Mouse (Mus musculus) ovary, postnatal 14 days (tissue): ENCODE results near the gene Dtnb.

Source experiments
- DNase-seq: peaks from one replicate; pipeline ENCODE4 v3.0.0; 2022; ENCODE audit warnings: low spot score

Dtnb gene

GRCm38 (mm10) chr12:3732623-3733265, 160.6 kb downstream of the Dtnb start:
- DNase-seq: peak; percentile 21

GRCm38 (mm10) chr12:3733328-3733727, 161.1 kb downstream of the Dtnb start:
- DNase-seq: no peak

GRCm38 (mm10) chr12:3737009-3737408, 164.8 kb downstream of the Dtnb start:
- DNase-seq: no peak

GRCm38 (mm10) chr12:3738741-3739529, 166.8 kb downstream of the Dtnb start:
- no peak for DNase-seq

- no peak for DNase-seq
These were observed 167.8 kb downstream of the Dtnb start for GRCm38 (mm10) chr12:3739749-3740704.

- DNase-seq: no peak
These were observed 168.5 kb downstream of the Dtnb start for GRCm38 (mm10) chr12:3740705-3741081.

- DNase-seq: no peak
These were observed 173.4 kb downstream of the Dtnb start for GRCm38 (mm10) chr12:3745432-3746105.

- DNase-seq: no peak
These were observed 174.2 kb downstream of the Dtnb start for GRCm38 (mm10) chr12:3746369-3746768.

GRCm38 (mm10) chr12:3747583-3747982, 175.4 kb downstream of the Dtnb start:
- DNase-seq: no peak

GRCm38 (mm10) chr12:3755522-3755921, 183.3 kb downstream of the Dtnb start:
- no peak for DNase-seq

- no peak for DNase-seq
These were observed 184.0 kb downstream of the Dtnb start for GRCm38 (mm10) chr12:3756216-3756615.

- no peak for DNase-seq
These were observed 185.9 kb downstream of the Dtnb start for GRCm38 (mm10) chr12:3758127-3758526.

- DNase-seq: peak; percentile 28
These were observed 187.2 kb downstream of the Dtnb start for GRCm38 (mm10) chr12:3759419-3759818.

GRCm38 (mm10) chr12:3760876-3761590, 188.9 kb downstream of the Dtnb start:
- no peak for DNase-seq

GRCm38 (mm10) chr12:3761591-3762295, 189.6 kb downstream of the Dtnb start:
- no peak for DNase-seq

- DNase-seq: no peak
These were observed 192.1 kb downstream of the Dtnb start for GRCm38 (mm10) chr12:3764191-3764804.

- no peak for DNase-seq
These were observed 195.2 kb downstream of the Dtnb start for GRCm38 (mm10) chr12:3767360-3767759.

GRCm38 (mm10) chr12:3768391-3768790, 196.2 kb downstream of the Dtnb start:
- no peak for DNase-seq

- DNase-seq: no peak
These were observed 198.4 kb downstream of the Dtnb start for GRCm38 (mm10) chr12:3770546-3770945.

GRCm38 (mm10) chr12:3771080-3771479, 198.9 kb downstream of the Dtnb start:
- DNase-seq: no peak
